Mouse (Mus musculus): ENCODE measurements around the gene Tnfsf9.
"Not testable (repeated sequence)": the region's sequence is repeated elsewhere in the genome, so short reads cannot be mapped to it uniquely, and the experiment has no call there.

Gene Tnfsf9

DNA sequence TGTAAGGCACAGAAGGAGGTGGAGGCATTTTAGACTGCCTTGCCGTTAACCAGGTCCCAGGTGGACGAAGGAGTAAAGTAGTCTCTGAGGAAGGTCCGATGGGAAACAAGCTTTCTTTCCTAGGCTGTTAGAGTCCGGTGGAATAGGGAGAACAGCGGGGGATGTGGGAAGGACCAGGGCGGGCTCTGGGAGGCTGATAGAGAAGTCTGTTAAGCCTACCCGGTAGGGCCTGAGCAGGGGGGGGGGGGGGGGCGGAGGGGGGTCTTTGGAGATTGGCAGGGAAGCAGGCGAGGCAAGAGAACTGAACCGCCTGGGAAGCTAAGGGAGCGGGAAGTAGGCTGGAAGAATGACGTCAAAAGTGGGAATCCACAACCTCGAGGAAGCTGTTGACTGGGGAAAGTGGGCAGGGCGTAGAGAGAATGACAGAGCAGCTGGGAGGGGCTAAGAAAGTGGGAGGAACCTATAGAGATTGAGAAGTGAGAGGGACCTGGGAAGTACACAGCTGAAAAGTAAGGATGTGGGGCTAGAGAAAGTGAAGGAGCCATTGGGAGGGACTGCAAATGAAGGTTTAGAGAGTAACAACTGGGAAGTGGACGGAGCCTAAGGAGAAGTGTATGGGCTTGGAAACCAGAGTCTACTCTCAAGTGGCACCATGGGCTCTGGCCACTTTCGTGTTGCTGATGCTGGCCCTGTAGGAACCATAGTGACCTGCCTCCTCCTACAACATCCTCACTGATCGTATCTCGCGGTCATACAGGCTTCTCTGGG is 9.1 kb upstream of the Tnfsf9 start:
- no peak for DNase-seq (ENCODE audit: low read depth)

DNA sequence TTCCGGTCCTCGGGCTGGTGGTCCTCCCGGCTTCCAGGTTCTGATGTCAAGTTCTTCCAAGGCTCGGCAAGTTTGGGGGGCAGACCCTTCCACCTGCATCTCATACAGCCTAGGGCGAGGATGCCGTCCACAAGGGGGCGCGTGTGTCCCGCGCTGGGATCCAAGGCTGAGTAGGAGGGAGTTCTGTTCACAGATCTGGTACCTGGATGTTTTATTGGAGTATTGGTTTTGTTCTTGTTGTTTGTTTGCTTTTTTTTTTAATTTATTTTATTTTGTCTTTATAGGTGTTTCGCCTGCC is 8.6 kb upstream of the Tnfsf9 start:
- peak; percentile 89 for DNase-seq (ENCODE audit: low read depth)

DNA sequence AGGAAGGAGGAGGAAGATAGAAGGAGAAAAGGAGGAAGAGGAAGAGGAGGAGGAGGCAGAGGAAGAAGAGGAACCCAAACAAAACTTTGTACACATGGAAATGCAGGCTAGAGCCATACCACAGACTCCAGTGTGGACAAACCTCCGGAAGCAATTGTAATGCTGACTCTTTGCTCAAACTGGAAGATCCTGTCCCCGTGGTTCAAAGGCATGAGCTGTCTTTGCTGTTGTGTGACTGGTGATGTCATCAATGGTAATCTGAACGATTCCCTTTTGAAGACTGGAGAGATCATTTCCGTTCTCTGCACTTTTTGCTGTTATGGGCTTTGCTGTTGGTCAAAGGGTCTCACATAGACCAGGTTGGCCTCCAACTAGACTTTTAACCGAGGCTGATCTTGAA is 6.8 kb upstream of the Tnfsf9 start:
- no peak for DNase-seq (ENCODE audit: low read depth)

DNA sequence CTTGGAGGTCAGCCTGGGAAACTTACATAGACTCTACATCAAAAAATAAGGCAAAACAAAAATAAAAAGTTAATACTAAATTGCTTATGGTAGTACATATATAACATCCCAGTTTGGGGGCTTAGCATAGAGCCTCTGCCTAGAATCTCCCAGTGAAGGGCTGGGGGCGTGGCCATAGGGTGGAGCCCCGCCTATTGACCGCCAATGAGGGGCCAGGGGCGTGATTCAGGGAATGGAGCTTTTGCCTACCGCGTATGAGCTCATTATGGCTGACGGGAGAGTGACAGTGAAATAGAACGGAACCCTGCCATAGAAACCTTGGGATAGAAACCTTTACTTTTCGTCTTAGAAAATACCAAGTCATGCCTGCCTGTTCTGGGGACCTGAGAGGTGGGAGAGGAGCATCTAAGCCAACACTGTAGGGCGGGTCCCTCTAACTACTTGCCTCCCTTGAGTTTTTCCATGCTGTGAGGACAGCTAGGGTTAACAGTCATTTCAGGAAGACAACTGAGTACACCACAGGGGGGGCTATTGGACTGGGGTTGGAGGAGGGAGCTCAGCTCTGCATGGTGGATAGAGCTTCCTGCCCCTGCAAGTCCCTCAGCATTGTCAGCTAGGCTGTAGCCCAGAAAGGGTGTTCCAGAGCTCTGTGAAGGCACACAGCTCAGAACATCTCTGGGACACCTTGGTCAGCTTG is 5.3 kb upstream of the Tnfsf9 start:
- DNase-seq (ENCODE audit: low read depth) = no peak

DNA sequence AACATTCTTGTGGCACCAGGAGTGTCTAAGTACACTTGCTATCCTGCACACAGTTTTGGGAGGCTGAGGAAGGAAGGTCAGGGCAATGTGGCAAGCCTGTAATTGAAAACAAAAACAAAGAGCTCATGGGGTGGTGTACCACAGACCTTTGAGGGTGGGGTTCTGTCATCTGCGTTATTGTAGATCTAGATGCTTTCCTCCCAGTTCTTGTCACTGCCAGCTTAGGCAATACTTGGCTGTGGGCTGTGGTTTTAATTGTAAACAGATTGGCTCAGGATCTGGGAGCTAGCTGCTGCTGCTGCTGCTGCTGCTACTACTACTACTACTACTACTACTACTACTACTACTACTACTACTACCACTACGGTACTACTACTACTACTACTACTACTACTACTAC is 2.8 kb upstream of the Tnfsf9 start:
- DNase-seq (ENCODE audit: low read depth) = no peak

DNA sequence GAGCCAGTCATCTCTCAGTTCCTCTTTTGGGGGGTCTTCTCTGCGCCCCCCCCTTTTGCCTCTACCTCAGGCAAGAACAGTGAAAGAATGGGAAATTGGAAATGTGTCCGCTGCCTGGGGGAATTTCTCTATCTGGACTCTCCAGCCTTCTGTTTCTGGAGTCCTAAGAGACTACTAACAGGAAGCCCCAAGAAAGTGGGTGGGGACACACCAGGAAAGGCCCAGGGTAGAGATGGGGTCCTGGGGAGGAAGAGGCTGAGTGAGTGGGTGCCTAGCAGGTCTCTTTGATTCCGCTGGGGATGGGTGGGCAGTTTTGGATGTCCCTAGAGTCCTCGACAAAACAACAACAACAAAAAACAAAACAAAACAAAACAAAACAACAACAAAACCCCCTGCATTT is 629 bp upstream of the Tnfsf9 start:
- DNase-seq (ENCODE audit: low read depth) = no peak

DNA sequence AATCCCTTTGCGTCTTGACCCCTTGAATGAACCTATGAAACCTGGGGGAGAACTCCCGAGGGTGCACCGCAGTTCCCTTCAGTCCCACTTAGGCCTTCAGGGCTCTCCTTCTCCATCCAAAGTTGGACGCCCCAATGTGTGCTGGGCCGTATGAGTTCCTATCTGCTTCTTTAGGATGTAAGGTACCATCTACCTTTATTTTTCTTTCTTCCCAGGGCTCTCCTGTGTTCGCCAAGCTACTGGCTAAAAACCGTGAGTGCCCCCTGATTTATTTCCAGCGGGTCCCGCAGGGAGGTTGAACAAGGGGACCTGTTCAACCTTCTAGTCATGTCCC is 877 bp downstream of the Tnfsf9 start:
- no peak for DNase-seq (ENCODE audit: low read depth)

DNA sequence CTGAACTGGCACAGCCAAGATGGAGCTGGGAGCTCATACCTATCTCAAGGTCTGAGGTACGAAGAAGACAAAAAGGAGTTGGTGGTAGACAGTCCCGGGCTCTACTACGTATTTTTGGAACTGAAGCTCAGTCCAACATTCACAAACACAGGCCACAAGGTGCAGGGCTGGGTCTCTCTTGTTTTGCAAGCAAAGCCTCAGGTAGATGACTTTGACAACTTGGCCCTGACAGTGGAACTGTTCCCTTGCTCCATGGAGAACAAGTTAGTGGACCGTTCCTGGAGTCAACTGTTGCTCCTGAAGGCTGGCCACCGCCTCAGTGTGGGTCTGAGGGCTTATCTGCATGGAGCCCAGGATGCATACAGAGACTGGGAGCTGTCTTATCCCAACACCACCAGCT is 1.9 kb downstream of the Tnfsf9 start:
- DNase-seq (ENCODE audit: low read depth) = no peak

DNA sequence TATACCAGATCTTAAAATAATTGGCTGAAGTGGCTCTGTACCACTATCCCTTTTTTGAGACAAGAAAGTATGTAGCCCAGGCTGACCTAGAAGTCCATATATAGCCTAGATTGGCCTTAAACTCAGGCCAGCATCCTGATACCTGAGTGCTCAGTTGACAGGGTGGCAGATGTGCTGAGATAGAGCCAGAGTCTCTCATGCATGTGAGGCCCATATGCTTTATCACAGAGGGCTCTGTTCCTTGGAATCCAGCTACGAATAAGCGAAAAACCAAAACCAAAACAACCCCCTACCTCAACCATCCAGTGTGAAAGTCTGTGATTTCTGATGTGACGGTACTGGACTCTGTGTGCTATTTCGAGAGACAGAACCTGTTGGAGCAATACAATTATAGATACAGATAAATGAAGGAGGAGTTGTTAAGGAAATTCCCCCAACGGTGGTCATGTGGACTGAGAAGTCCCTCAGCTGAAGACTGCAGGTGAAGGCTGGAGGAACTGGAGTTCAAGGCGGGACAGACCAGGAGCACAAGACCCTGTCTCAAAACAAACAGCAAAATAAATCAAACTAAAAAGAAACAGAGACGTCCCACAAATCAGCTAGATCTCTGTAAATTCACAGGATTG is 3.0 kb downstream of the Tnfsf9 start:
- DNase-seq (ENCODE audit: low read depth) = no peak

DNA sequence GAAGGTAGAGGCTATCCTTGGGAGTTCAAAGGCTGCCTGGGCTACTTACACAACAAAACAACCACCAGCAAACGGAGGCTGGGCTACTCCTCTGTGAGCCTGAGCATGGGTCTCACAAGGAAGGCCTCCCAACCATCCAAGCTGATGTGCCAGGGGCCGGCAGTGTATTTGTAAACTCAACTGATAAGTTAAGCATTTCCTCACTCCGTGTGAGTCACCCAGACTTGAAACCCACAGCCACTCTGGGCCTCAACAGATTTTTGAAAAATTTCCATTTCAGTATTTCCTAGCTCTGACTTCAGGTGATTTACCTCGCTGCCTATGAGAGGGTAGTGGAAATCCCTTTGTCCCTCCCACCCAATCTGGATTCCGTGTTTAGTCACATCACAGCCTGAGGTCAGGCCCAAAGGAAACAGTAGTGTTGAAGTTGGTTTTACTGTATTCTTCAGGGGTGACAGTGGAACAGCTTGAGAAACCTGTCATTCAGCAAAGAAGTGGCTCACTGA is 3.6 kb downstream of the Tnfsf9 start:
- peak; percentile 22 for DNase-seq (ENCODE audit: low read depth)

DNA sequence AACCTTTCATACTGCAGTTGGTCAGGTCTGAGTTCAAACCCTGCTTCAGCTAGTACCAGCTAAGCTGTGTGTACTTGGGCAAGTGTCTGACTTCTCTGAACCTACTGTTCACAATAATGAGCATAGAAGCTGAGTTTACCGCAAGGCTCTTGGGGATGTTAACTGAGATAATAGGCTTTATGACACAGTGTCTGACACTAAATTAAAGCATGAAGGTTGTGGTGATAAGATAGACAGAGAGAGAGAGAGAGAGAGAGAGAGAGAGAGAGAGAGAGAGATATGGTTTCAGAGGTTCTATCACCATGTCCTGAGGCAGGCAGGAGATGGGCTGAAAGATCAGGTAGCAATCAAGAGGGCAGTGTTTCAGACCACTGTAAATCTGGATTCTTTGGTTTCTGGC is 4.9 kb downstream of the Tnfsf9 start:
- no peak for DNase-seq (ENCODE audit: low read depth)

DNA sequence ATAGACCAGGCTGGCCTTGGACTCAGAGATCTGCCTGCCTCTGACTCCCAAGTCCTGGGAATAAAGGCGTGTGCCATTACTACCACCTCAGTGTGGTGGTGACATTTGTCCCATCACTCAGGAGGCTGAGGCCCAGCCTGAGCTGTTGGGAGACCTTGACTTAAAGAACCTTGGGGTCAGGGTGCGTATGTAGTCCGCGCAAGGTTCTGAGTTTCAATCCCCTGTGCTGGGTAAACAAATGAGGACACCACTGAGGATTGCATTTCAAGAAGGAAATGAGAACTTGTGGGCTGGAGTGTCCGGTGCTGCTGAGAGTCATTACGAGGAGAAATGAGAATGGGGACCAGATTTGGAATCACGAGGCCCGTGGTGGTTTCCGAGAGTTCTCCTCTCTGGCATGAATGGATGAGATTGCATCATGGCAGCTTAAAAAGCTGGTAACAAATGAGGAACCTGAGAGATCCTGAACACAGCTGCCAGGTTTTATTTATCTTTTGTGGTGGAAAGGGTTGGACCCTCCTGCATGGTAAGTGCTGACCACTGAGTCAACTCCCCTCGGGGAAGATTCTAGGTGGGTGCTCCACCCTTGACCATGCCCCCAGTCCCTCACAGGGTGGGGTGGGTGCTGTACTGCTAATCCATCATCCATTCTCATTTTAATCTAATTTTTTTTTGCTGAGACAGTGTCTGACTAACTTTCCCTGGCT is 7.8 kb downstream of the Tnfsf9 start:
- no peak for DNase-seq (ENCODE audit: low read depth)

DNA sequence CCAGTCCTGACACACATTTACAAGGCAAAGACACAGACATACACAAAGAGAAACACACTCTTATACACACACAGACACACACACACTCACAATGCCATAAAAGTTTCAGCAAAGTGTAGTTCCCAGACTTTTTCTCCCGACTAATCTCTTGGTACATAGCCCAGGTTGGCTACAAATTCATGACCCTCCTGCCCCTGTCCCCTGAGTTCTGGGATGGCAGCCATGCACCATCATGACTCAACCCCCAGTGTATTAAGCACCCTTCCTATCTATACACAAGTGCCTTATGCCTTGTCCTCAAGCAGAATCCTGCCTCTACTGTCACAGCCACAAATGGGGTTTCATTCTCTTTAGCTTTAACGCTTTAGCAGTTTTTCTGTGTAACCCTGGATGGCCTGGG is 11.7 kb downstream of the Tnfsf9 start:
- no peak for DNase-seq (ENCODE audit: low read depth)

DNA sequence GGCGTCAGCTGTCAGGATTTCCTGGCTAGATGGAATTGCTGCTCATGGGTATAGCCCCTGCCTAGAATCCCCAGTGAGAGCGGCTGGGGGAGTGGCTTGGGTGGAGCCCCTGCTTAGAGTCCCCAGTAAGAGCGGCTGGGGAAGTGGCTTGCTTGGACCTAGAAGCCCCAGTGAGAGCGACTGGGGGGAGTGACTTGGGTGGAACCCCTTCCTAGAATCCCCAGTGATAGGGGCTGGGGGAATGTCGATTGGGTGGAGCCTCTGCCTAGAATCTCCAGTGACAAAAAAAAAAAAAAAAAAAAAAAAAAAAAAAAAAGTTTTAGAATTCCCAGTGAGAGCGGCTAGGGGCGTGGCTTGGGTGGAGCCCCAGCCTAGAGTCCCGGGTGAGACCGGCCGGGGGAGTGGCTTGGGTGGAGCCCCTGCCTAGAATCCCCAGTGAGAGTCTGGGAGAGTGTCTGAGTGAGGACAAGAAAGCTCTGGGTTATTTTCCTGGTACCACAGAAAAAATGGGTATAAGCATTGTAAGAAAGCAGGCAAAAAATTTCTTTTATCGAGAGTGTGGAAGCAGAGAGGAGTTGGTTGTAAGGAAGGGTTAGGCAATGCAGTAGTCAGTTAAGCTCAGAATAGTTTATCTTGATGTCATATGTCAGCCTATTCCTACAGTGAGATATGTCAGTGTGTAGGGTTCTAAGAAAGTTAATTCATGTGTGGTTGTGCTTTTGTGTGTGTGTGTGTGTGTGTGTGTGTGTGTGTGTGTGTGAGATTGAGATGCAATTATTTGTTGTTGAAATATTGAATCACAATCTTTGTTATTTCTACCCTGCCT is 13.6 kb downstream of the Tnfsf9 start:
- DNase-seq (ENCODE audit: low read depth) = no peak

DNA sequence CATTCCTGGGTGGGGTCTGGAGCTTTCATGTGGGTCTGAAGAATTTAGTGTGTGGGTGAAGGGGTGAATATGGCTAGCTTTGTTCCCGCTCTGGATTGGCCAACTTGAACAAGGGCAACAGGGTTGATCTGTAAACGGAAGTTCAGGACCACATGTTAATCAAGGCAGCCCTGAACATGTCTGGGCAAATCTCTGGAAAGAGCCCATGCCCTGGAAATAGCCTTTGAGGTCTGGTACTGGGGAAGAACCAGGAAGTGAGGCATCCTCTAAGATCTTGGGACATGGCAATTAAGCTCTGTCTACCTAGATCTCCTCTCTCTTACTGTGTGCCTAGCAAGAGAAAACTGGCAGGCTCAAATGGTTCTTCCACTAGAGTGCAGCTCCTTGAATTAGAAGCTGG is 16.7 kb downstream of the Tnfsf9 start:
- DNase-seq (ENCODE audit: low read depth) = no peak

DNA sequence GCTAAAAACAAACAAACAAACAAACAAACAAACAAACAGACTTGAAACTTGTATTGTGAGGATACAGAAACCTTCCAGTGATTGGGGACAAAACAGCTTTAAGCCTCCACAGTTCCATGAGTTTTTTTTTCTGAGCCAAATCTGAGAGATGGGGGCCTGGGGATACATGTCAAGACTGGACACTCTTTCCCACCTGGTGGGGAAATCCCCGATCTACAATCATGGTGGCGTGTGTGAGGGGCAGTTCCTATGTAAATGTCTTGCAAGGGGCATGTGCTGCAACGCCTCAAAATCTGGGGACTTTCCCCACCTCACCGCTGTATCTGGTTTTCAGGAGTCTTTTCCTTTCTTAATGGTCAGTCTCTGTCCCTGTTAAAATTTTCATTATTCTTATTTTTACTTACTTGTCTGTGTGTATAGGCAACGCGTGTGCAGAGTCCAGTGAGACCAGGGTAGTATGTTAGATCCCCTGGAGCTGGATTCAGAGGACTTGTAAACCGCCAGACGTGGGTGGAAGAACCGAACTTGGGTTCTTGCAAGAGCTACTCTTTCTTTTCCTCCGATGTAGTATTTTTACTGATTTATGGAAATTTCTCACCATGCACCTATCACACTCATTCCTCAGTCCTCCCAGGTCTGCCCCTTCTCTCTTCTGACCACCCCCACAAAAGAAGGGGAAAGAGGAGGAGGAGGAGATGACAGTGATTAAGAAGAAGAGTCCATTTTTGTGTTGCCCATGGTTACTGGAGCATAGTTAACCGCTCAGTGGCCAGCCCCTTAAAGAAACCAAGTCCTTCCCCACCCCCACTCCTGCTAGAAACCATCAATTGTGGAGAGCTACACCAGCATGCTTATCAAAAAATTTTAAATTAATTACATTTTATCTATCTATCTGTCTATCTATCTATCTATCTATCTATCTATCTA is 18.3 kb downstream of the Tnfsf9 start:
- DNase-seq (ENCODE audit: low read depth) = no peak

DNA sequence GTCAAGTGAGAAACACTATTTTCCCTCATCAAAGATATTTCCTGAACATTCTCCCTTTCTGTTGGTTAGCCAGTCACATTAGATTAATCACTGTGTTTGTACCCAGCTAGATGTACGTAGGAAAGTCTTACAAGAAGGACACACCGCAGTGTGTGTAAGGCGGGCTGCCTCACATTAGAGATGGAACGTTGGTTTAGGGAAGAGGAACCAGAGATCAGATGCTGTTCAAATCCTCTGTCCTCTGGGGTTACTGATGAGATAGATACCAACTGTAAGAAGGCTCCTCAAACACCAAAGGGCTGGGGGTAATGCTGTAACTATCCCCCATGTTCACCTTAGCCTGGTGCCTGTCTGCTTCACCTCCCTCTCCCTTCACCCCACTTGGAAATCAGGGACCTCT is 19.7 kb downstream of the Tnfsf9 start:
- no peak for DNase-seq (ENCODE audit: low read depth)

DNA sequence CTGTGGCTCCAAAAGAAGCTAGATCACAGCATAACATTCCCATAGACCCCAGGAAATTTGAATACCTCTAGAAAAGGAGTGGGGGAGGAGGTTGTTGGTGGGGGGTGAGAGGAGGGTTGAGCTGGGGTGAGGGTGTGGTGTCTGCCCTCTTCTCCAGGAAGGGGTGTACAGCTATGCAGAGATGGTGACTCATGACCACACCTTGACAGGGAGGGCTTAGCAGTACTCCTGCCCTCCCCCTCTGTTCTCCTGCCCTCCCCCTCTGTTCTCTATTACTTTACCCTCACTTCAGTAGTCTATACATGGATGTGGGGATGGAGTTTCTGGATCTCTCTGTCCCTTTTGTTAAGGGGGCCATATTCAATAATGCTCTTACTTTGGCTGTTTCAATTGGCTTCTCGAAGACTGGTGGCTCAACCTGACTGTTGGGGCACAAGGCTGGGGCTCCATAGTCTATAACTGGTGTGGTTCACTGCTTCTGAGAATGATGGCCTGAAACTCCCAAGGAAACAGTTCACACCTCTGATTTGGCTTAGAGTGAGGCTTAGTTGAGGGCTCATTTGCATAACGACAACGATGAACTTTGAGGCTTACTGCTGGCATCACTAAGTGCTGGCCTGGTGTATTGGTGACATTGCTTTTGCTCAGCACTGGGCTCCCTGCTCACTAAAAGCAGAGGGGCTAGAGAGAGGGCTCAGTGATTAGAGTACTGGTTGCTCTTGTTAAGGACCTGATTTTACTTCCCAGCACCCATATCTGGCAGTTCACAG is 20.9 kb downstream of the Tnfsf9 start:
- DNase-seq (ENCODE audit: low read depth) = no peak

DNA sequence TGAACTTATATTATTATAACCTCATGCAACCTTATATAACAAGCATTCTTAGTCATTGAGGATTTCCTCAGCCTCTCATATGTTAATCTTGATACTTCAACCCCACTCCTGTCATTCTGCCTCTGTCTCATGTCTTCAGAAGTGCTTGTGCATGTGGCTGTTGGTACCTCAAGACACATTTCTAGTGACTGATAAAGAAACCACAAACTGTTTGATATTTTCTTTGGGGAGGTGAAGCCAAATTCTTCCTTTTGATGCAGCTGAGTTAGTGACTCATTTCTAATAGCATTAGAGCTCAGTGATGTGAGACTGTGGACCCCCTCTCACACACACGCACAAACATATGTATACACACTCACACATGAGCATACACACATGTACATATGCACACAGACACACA is 26.7 kb downstream of the Tnfsf9 start:
- DNase-seq (ENCODE audit: low read depth) = no peak

DNA sequence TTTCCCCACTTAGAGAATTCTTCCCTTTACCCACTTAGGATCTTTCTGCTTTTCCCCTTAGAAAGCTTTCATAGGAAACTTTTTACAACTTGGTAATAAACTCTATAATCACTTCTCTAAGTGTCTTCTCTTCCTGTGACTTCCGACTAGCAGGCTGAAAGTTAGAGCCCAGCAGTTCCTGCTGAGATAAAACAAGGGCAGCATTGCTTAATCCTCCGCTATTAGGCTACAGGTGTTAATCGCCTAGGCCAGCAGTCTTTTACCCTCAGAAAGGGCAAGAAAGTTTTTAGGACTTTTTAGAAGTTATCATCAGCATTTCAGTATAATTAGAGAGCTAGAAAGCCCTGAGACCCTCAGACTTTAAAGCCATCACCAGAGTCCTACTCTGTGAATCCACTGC is 28.9 kb downstream of the Tnfsf9 start:
- not testable (repeated sequence) for DNase-seq (ENCODE audit: low read depth)
